Mouse (Mus musculus) olfactory bulb, adult 2 months (tissue): ENCODE data around the gene Sdf4. TPM values are rescaled to one million over a fixed set of nuclear protein-coding genes. Genes with fewer than 3 reads are reported as not detected.

Source experiments
- H3K27ac ChIP-seq: fragments of 200-500 bp; 2 replicates; pipeline ENCODE4 v1.5.1; 2012; ENCODE audit warnings: low read depth, low read length; ENCODE audit not compliant: insufficient read depth
- H3K4me1 ChIP-seq: fragments of 200-500 bp; 2 replicates; pipeline ENCODE4 v1.6.1; 2012; ENCODE audit warnings: low read length; ENCODE audit not compliant: control insufficient read depth, insufficient read depth
- H3K4me3 ChIP-seq: fragments of 200-500 bp; 2 replicates; pipeline ENCODE4 v1.5.1; 2012; ENCODE audit warnings: mild to moderate bottlenecking, low read depth, low read length, moderate library complexity; ENCODE audit not compliant: insufficient read depth
- CTCF ChIP-seq: fragments of 200-500 bp; IDR thresholded peaks from 2 replicates; pipeline ENCODE4 v1.5.1; 2012; ENCODE audit warnings: low read depth, mild to moderate bottlenecking, low read length, moderate library complexity; ENCODE audit not compliant: insufficient read depth
- POLR2A ChIP-seq: fragments of 200-500 bp; IDR thresholded peaks from 2 replicates; pipeline ENCODE4 v1.6.1; 2012; ENCODE audit warnings: mild to moderate bottlenecking, low read depth, low read length, moderate library complexity; ENCODE audit not compliant: insufficient read depth
- WGBS: fragments of 180-500 bp; shearing (Covaris S2); methylation state at CpG from one replicate; pipeline ENCODE4 v1.1.7; 2018; 5-methylcytosine and 5-hydroxymethylcytosine counted together
- polyA plus RNA-seq: library from polyadenylated mRNA; stranded (reverse); fragments of >200 nt; gene quantifications from 2 replicates; pipeline ENCODE4 v1.2.4, GENCODE M21; 2012; ENCODE audit warnings: low replicate concordance; ENCODE audit not compliant: missing spikeins, insufficient read depth, insufficient read length

The Sdf4 gene
- polyA plus RNA-seq, 1 experiment: 218 TPM

DNA sequence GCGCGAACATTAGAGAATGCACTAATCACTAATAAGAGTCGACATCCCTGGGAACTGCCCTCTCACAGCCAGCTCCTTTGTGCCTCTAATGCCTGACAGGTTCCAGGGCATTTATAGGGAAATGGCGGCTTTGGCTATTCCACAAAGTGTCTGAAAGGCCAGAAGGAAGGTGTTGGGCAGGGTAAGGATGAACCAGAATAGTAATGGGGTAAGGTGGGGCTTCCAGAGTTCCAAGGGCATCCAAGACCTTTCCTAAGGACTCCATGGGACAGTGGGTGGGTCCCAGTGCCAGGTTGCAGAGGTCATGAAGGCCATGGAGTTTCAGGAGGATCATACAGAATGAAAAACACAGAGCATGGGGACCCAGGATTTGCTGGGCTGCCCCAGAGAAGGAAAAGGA, 41.6 kb downstream of the Sdf4 start:
- no peak for TF ChIP-seq CTCF
- TF ChIP-seq POLR2A: no peak
- no peak overlapping the region for H3K4me3 ChIP-seq
- H3K4me1 ChIP-seq: peaks cover 33% of the 10 kb centered on the region
- WGBS: 55% methylated on average over 4 of the region's 4 CpGs
- H3K27ac ChIP-seq: no peak overlapping the region

DNA sequence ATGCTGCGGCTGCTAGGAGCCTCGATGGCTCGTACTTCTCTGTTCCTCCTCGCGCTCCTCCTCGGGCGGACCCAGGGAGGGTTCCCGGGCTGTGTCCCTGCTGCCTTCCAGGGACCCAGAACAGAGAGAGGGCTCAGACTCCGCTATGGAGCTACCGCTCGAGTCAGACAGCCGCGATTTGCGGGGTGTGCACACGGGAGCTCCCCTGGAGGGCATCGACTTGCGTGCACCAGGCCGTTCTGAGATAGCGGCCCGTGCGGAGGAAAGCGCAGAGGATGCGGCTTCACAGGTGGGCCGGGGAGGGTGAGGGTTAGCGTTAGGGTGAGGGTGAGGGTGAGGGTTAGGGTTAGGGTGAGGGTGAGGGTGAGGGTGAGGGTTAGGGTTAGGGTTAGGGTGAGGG, 42.2 kb downstream of the Sdf4 start:
- 8% methylated on average over 25 of the region's 25 CpGs for WGBS

GRCm38 (mm10) chr4:156044754-156045153, 52.1 kb downstream of the Sdf4 start:
- WGBS: 84% methylated on average over 5 of the region's 5 CpGs
- Histone ChIP-seq H3K27ac (no peak overlapping the region), H3K4me3 (no peak overlapping the region), H3K4me1 (no peaks in the 10 kb centered on the region)
- TF ChIP-seq CTCF (no peak), POLR2A (no peak)

More for the DNA sequence above, 42.2 kb downstream of the Sdf4 start:
- H3K4me3 ChIP-seq: peak overlapping the region; percentile 22
- TF ChIP-seq CTCF (no peak), POLR2A (no peak)
- H3K27ac ChIP-seq: no peak overlapping the region
- H3K4me1 ChIP-seq: peaks cover 33% of the 10 kb centered on the region

DNA sequence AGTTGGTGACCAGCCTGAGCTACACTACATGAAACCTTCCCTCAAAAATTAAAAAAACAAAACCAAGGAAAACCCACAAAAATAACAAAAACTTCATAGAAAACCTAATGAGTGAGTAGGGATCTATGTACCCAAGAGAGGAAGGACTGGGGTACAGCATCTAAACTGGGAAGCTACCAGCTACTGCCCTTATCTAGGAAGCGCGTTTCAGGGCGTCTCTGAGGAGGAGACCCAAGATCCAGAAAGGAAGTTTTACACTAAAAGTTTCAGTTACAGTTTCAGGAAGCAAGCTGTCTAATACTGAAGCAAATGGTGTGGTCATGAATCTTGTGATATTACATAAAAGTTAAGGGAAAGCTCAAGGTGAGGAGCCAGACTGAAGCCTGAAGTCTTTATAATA, 57.1 kb downstream of the Sdf4 start:
- no peak for TF ChIP-seq POLR2A
- Histone ChIP-seq H3K27ac (no peak overlapping the region), H3K4me1 (no peaks in the 10 kb centered on the region), H3K4me3 (no peak overlapping the region)
- 81% methylated on average over 3 of the region's 3 CpGs for WGBS

GRCm38 (mm10) chr4:156050391-156050980, 57.8 kb downstream of the Sdf4 start:
- no peaks in the 10 kb centered on the region for H3K4me1 ChIP-seq
- TF ChIP-seq CTCF: no peak
- no peak overlapping the region for H3K27ac ChIP-seq
- no peak overlapping the region for H3K4me3 ChIP-seq
- WGBS: 67% methylated on average over 6 of the region's 6 CpGs

DNA sequence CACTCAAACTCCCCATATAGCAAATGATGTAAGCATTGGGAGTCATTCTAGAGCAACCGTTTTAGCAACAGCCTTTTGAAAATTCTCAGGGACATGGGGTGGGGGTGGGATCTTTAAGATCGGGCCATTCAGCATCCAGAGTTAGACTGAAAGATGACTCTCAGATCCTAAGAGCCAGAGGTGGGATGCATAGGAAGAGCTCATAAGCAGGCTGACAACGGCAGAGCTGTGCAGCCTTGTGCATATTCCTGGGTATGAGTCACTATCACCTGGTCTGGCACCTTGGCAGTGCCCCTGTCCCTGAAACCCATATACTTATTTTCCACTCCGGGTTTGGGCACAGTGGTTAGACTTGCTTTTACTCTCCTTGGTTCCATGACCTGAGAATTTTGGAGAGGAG, 60.4 kb downstream of the Sdf4 start:
- no peak for TF ChIP-seq CTCF
- TF ChIP-seq POLR2A: no peak
- WGBS: 80% methylated on average over 4 of the region's 4 CpGs
- Histone ChIP-seq H3K4me3 (no peak overlapping the region), H3K27ac (no peak overlapping the region), H3K4me1 (no peaks in the 10 kb centered on the region)

GRCm38 (mm10) chr4:156054130-156054529, 61.5 kb downstream of the Sdf4 start:
- Histone ChIP-seq H3K4me3 (no peak overlapping the region), H3K4me1 (no peaks in the 10 kb centered on the region), H3K27ac (no peak overlapping the region)
- TF ChIP-seq POLR2A: no peak
- no peak for TF ChIP-seq CTCF
- WGBS: 88% methylated on average over 4 of the region's 4 CpGs

DNA sequence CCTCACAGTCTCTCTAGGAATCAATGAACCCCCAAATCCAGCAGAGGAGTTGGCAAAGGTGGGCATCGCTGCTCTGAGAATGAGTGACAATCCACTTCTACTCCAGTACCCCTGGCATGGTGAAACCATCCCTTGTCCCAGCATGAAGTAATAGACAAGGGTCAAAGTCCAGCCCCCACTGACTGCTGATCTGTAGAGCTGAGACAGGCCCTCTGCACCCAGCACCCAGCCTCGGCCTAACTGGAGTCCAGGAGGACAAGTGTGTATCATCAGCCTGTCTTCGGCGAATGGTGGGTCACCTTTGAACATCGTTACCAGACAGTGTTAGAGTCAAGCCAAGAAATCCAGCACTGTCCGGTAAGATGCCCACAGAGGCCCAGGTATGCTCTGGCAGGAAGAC, 61.9 kb downstream of the Sdf4 start:
- Histone ChIP-seq H3K4me3 (no peak overlapping the region), H3K27ac (no peak overlapping the region), H3K4me1 (no peaks in the 10 kb centered on the region)
- WGBS: 95% methylated on average over 6 of the region's 6 CpGs
- no peak for TF ChIP-seq POLR2A
- TF ChIP-seq CTCF: no peak

- no peaks in the 10 kb centered on the region for H3K4me1 ChIP-seq
- H3K4me3 ChIP-seq: no peak overlapping the region
- TF ChIP-seq CTCF (no peak), POLR2A (no peak)
- WGBS: 89% methylated on average over 5 of the region's 5 CpGs
- H3K27ac ChIP-seq: no peak overlapping the region
Observed at GRCm38 (mm10) chr4:156055173-156055572, 62.5 kb downstream of the Sdf4 start.

GRCm38 (mm10) chr4:156057702-156058101, 65.0 kb downstream of the Sdf4 start:
- H3K4me1 ChIP-seq: no peaks in the 10 kb centered on the region
- H3K27ac ChIP-seq: no peak overlapping the region
- H3K4me3 ChIP-seq: no peak overlapping the region
- WGBS: 69% methylated on average over 10 of the region's 10 CpGs
- TF ChIP-seq CTCF (no peak), POLR2A (no peak)

- H3K4me3 ChIP-seq: no peak overlapping the region
- H3K27ac ChIP-seq: no peak overlapping the region
- 83% methylated on average over 9 of the region's 9 CpGs for WGBS
- no peaks in the 10 kb centered on the region; the same call in 1 of the 2 replicates for H3K4me1 ChIP-seq
- TF ChIP-seq POLR2A: no peak
- TF ChIP-seq CTCF: no peak
Observed at GRCm38 (mm10) chr4:156058826-156059225, 66.2 kb downstream of the Sdf4 start.
